In genomic region chr2:146009596-146010349, GRCm38 (mm10) we compare ENCODE assay signal across 16 mouse cellular contexts.
DNase-seq lines count a peak whose midpoint lies in the region; ATAC-seq and TF ChIP-seq lines count a peak whose summit lies in the region.
"Had no signal": no experiment of that assay in that cellular context is flagged by ENCODE, and none has a peak within 500 bp of the region (broad histone marks: within the 10 kb centered on the region; RNA-seq: fewer than 3 reads in every experiment).

No protein-coding gene starts in this region.

- TF ChIP-seq CTCF in G1E (IDR thresholded peaks at IDR 0.05; ENCODE audit: low read depth, low read length), result no peak

- 0 out of 2 replicates have a peak, but pooled peaks have one; percentile 39 for ATAC-seq in heart, embryonic 12.5 days (ENCODE audit: insufficient number of reproducible peaks, low FRiP score)
- ATAC-seq in G1E (ENCODE audit: extremely low read depth, insufficient number of reproducible peaks, low FRiP score, poor library complexity, severe bottlenecking), result no peak
- 0 out of 2 replicates have a peak, but pooled peaks have one; percentile 37 for ATAC-seq in liver, embryonic 16.5 days (ENCODE audit: low read depth)
- ATAC-seq in inflammation-experienced regulatory T-cells, adult 6 months, result no peak
- no peak for ATAC-seq in intestine, embryonic 16.5 days
- ATAC-seq: CD4-positive, CD25-positive, alpha-beta regulatory T cell, adult 4 months; forebrain, embryonic 16.5 days; hindbrain, postnatal 0 days had no signal

- no peak overlapping the region for H3K4me2 ChIP-seq in heart, embryonic 12.5 days
- no peak overlapping the region for H3K4me2 ChIP-seq in liver, embryonic 16.5 days (ENCODE audit: low read depth, low read length)
- H3K4me2 ChIP-seq in intestine, embryonic 16.5 days (ENCODE audit: low read depth, low read length), result no peak overlapping the region

- no peak overlapping the region for H3K4me3 ChIP-seq in heart, embryonic 12.5 days
- no peak overlapping the region for H3K4me3 ChIP-seq in heart, embryonic 10.5 days
- H3K4me3 ChIP-seq in G1E (ENCODE audit: low read depth, low read length), result peak overlapping the region; percentile 10; the same call in 1 of the 2 replicates
- H3K4me3 ChIP-seq in liver, embryonic 16.5 days (ENCODE audit: low read depth, low read length), result no peak overlapping the region
- H3K4me3 ChIP-seq in intestine, embryonic 16.5 days (ENCODE audit: low read length), result no peak overlapping the region
- H3K4me3 ChIP-seq: erythroblast, embryonic 14.5 days had no signal

- 0 out of 2 replicates have a peak, but pooled peaks cover 6% of the 10 kb centered on the region for H3K4me1 ChIP-seq in heart, embryonic 12.5 days (replicated peaks)
- 0 out of 2 replicates have a peak, but pooled peaks cover 6% of the 10 kb centered on the region for H3K4me1 ChIP-seq in heart, embryonic 10.5 days
- no peaks in the 10 kb centered on the region for H3K4me1 ChIP-seq in G1E (ENCODE audit: insufficient read depth, low read depth, low read length)
- no peaks in the 10 kb centered on the region for H3K4me1 ChIP-seq in liver, embryonic 16.5 days (ENCODE audit: control insufficient read depth, low read depth, low read length)
- no peaks in the 10 kb centered on the region for H3K4me1 ChIP-seq in intestine, embryonic 16.5 days (ENCODE audit: control insufficient read depth, insufficient read depth, low read length)

- no peaks in the 10 kb centered on the region for H3K9me3 ChIP-seq in heart, embryonic 12.5 days (replicated peaks)
- no peaks in the 10 kb centered on the region for H3K9me3 ChIP-seq in heart, embryonic 10.5 days
- peaks cover 17% of the 10 kb centered on the region for H3K9me3 ChIP-seq in G1E (replicated peaks)
- no peaks in the 10 kb centered on the region for H3K9me3 ChIP-seq in liver, embryonic 16.5 days (replicated peaks; ENCODE audit: control insufficient read depth, low read length)
- no peaks in the 10 kb centered on the region for H3K9me3 ChIP-seq in intestine, embryonic 16.5 days (ENCODE audit: control insufficient read depth, low read length)

- 34% methylated on average over 2 of the region's 2 CpGs for WGBS in heart, embryonic 12.5 days
- 42% methylated on average over 2 of the region's 2 CpGs for WGBS in heart, embryonic 10.5 days
- WGBS in liver, embryonic 16.5 days (ENCODE audit: insufficient replicate concordance), result 30% methylated on average over 2 of the region's 2 CpGs
- WGBS in intestine, embryonic 16.5 days, result 72% methylated on average over 2 of the region's 2 CpGs

- H3K36me3 ChIP-seq in heart, embryonic 12.5 days, result no peaks in the 10 kb centered on the region
- no peaks in the 10 kb centered on the region for H3K36me3 ChIP-seq in heart, embryonic 10.5 days
- H3K36me3 ChIP-seq in G1E (replicated peaks), result no peaks in the 10 kb centered on the region
- H3K36me3 ChIP-seq in liver, embryonic 16.5 days (ENCODE audit: control insufficient read depth, insufficient read depth), result no peaks in the 10 kb centered on the region
- no peaks in the 10 kb centered on the region for H3K36me3 ChIP-seq in intestine, embryonic 16.5 days (ENCODE audit: control insufficient read depth, insufficient read depth, low read length)

- no peak for DNase-seq in heart, embryonic 10.5 days (ENCODE audit: low spot score)
- DNase-seq in 416B (ENCODE audit: low read depth) (peak; percentile 20), G1E (ENCODE audit: low spot score) (no peak)
- DNase-seq: cerebellum, postnatal 14 days; kidney, adult 2 months; kidney, postnatal 25 days; retina, postnatal 1 day; thymus, postnatal 4 days had no signal

- H3K9ac ChIP-seq in heart, embryonic 12.5 days, result no peak overlapping the region
- H3K9ac ChIP-seq in liver, embryonic 16.5 days (ENCODE audit: low read depth, low read length), result no peak overlapping the region
- no peak overlapping the region for H3K9ac ChIP-seq in intestine, embryonic 16.5 days (ENCODE audit: low read depth, low read length)

- no peak overlapping the region for H3K27ac ChIP-seq in heart, embryonic 12.5 days (ENCODE audit: poor library complexity, severe bottlenecking)
- H3K27ac ChIP-seq in heart, embryonic 10.5 days, result no peak overlapping the region
- H3K27ac ChIP-seq in liver, embryonic 16.5 days (ENCODE audit: low read length), result no peak overlapping the region
- H3K27ac ChIP-seq in intestine, embryonic 16.5 days (ENCODE audit: low read length), result no peak overlapping the region
- H3K27ac ChIP-seq: hindbrain, postnatal 0 days had no signal

- H3K27me3 ChIP-seq in heart, embryonic 12.5 days (replicated peaks), result no peaks in the 10 kb centered on the region
- H3K27me3 ChIP-seq in heart, embryonic 10.5 days (ENCODE audit: insufficient read depth, poor library complexity, severe bottlenecking), result no peaks in the 10 kb centered on the region
- no peaks in the 10 kb centered on the region for H3K27me3 ChIP-seq in G1E (ENCODE audit: insufficient read depth, low read length)
- H3K27me3 ChIP-seq in liver, embryonic 16.5 days (ENCODE audit: control insufficient read depth, insufficient read depth, low read depth, low read length), result no peaks in the 10 kb centered on the region
- H3K27me3 ChIP-seq in intestine, embryonic 16.5 days (replicated peaks; ENCODE audit: control insufficient read depth, insufficient read depth, low read length), result no peaks in the 10 kb centered on the region

Comparison
In these comparisons a context has a peak if more than half of its experiments do, and no peak if none do; other contexts are left out.
1. ATAC-seq: peak in heart, embryonic 12.5 days (single experiment) and liver, embryonic 16.5 days (single experiment); none in G1E (single experiment), inflammation-experienced regulatory T-cells, adult 6 months (single experiment) and intestine, embryonic 16.5 days (single experiment).